ENCODE assay signal across 26 mouse cellular contexts in the genomic region with DNA sequence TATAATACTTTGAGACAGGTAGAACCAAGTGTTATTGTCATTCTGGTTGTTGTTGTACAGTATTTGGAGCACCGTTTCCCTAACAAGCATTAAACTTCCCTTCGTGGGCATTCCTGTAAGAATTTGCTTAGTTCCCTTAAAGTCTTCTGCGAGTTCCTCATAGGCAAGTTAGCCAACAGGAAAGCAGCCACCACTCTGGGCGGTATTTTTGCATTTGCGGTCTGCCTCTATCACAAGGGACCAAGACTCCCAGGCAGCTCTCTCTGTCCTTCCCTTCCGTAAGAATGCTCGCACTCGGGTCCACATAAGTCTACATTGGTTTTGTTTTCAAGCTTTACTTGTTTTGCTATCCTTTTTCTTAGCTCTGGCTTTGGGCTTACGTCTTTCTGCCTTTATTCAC. TPM values are rescaled to one million over a fixed set of nuclear protein-coding genes. Genes with fewer than 3 reads are reported as not detected.
DNase-seq lines count a peak whose midpoint lies in the region; ATAC-seq lines count a peak whose summit lies in the region.
"Had no signal": no experiment of that assay in that cellular context is flagged by ENCODE, and none has a peak within 500 bp of the region (broad histone marks: within the 10 kb centered on the region; RNA-seq: fewer than 3 reads in every experiment).

No protein-coding gene starts in this region.

- ATAC-seq in liver, embryonic 12.5 days, result no peak
- peak; percentile 94 for ATAC-seq in megakaryocyte, adult 5-6 weeks (ENCODE audit: poor library complexity, severe bottlenecking)
- ATAC-seq: CD4-positive, CD25-positive, alpha-beta regulatory T cell, adult 4 months; forebrain, postnatal 0 days; hindbrain, postnatal 0 days had no signal

- WGBS in liver, embryonic 12.5 days (ENCODE audit: insufficient replicate concordance), result 56% methylated on average over 9 of the region's 9 CpGs

- no peak overlapping the region for H3K27ac ChIP-seq in liver, embryonic 12.5 days
- H3K27ac ChIP-seq: embryonic facial prominence, embryonic 13.5 days; forebrain, embryonic 12.5 days; gastrocnemius, adult 2 months; heart, embryonic 10.5 days; hindbrain, embryonic 13.5 days; hindbrain, postnatal 0 days had no signal

- no peaks in the 10 kb centered on the region for H3K9me3 ChIP-seq in liver, embryonic 12.5 days (replicated peaks)
- H3K9me3 ChIP-seq: embryonic facial prominence, embryonic 13.5 days; forebrain, embryonic 12.5 days; G1E; heart, embryonic 10.5 days; hindbrain, embryonic 13.5 days had no signal

- peak; percentile 4 for DNase-seq in lung, postnatal 36 days
- DNase-seq in lung, postnatal 14 days, result no peak
- no peak for DNase-seq in left cerebral cortex, postnatal 14 days (ENCODE audit: low spot score in 2 of 2)
- DNase-seq in gastrocnemius, postnatal 4 days (ENCODE audit: low spot score in 2 of 2), result no peak
- no peak for DNase-seq in urinary bladder, adult 18-20 months (ENCODE audit: low spot score in 2 of 2)
- DNase-seq: adrenal gland, adult 8-10 months; adrenal gland, postnatal 36 days; B cell, adult 2 months; cerebellum, adult 11 months; cerebellum, adult 8-10 months; cerebellum, postnatal 14 days; forebrain, postnatal 0 days; gastrocnemius, adult 2 months; gastrocnemius, postnatal 25 days; heart, adult 18-20 months; heart, postnatal 10 days; heart, postnatal 4 days had no signal

- no peaks in the 10 kb centered on the region for H3K36me3 ChIP-seq in liver, embryonic 12.5 days
- H3K36me3 ChIP-seq: embryonic facial prominence, embryonic 13.5 days; forebrain, embryonic 12.5 days; G1E; heart, embryonic 10.5 days; hindbrain, embryonic 13.5 days had no signal

- H3K27me3 ChIP-seq in liver, embryonic 12.5 days (replicated peaks), result no peaks in the 10 kb centered on the region
- H3K27me3 ChIP-seq: embryonic facial prominence, embryonic 13.5 days; forebrain, embryonic 12.5 days; hindbrain, embryonic 13.5 days had no signal

- peak overlapping the region; percentile 17; the same call in 1 of the 2 replicates for H3K4me3 ChIP-seq in liver, embryonic 12.5 days
- H3K4me3 ChIP-seq: embryonic facial prominence, embryonic 13.5 days; forebrain, embryonic 12.5 days; gastrocnemius, adult 2 months; heart, embryonic 10.5 days; hindbrain, embryonic 13.5 days had no signal

- no peaks in the 10 kb centered on the region for H3K4me1 ChIP-seq in liver, embryonic 12.5 days
- H3K4me1 ChIP-seq: embryonic facial prominence, embryonic 13.5 days; forebrain, embryonic 12.5 days; hindbrain, embryonic 13.5 days had no signal

- peak overlapping the region; percentile 47 for H3K4me2 ChIP-seq in liver, embryonic 12.5 days
- H3K4me2 ChIP-seq: embryonic facial prominence, embryonic 13.5 days; forebrain, embryonic 12.5 days; hindbrain, embryonic 13.5 days had no signal

- H3K9ac ChIP-seq in liver, embryonic 12.5 days, result no peak overlapping the region
- H3K9ac ChIP-seq: embryonic facial prominence, embryonic 13.5 days; forebrain, embryonic 12.5 days; forebrain, postnatal 0 days; hindbrain, embryonic 13.5 days had no signal

- intact Hi-C loops in left cerebral cortex, postnatal 14 days (cut with DNase I), result no loop called here

RNA-seq across cellular contexts. Expression of gene Rpl36a-ps1, which starts 37.3 kb away (rescaled TPM):
- polyA plus RNA-seq in liver, embryonic 12.5 days (2016; fragmentation: Nextera tagmentation; extraction: Ambion mirVana), result 1.8 and 3.4 TPM in 2 replicates
- total RNA-seq in megakaryocyte, adult 5-6 weeks (2015), result 12.9 and 18.5 TPM in 2 replicates
- 5.9 and 8.3 TPM in 2 replicates for total RNA-seq in megakaryocyte, adult 5-6 weeks (2017)
- total RNA-seq in left cerebral cortex, postnatal 14 days (2021), result 1 to 10 TPM; 1.1 to 1.3 TPM
- 10 to 100 TPM in 1 of 2 experiments, 1 to 10 TPM in 1; 7.1 to 11.2 TPM for total RNA-seq in gastrocnemius, postnatal 4 days (2021)
- total RNA-seq: hindbrain, postnatal 0 days had no signal
- polyA plus RNA-seq: forebrain, postnatal 0 days; hindbrain, embryonic 13.5 days; hindbrain, postnatal 0 days had no signal
